Mouse (Mus musculus): ENCODE results near the gene Olfr1442. TPM values are rescaled to one million over a fixed set of nuclear protein-coding genes. Genes with fewer than 3 reads are reported as not detected.
A peak's percentile ranks its signal among the peaks of the same experiment; 100 is the strongest.
"Not testable (repeated sequence)": the region's sequence is repeated elsewhere in the genome, so short reads cannot be mapped to it uniquely, and the experiment has no call there.

Olfr1442 gene
- not detected for total RNA-seq (2021)

DNA sequence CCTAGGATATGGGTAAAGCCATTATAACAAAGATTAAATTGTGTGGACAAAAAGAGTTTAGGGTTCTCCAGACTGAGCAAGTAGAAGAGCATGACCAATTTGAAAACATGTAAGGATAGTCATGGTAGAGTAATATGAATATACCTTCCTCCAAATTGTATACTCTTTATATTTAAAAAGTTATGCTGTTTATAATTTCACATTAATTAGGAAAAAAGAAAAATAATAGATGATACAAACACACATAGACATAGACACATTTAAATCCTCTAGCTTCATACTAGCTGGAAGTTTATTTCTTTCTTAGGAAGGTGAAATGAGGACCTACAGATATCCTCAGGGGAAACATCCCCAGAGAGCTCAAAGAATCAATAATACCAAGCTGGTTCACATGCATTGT, at the start of gene Olfr1442:
Olfr1442 (plus strand) TSS at position 301 of the 400 bp plus-strand sequence.
- no peak for DNase-seq

DNA sequence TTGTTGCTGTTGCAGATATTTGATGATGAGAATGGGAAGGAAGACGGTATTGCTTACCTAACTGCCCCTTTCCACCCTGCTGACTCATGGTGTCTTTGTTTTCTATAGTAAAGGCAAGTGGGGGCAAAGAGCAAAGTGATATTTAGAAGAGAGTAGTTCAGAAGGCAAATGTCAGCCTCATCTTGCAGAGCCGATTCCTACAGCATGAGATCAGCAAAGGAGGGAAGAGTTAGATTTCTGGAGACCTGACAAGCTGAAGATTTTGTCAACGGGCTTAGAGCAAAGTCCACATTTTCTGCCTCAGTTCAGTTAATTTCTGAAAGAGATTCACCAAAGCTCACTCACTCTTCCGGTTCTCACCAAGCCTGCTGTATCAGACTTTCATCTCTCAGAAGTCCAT, 37.1 kb upstream of the Olfr1442 start, which contains the start of gene Glyat:
Glyat (plus strand) TSS at position 133 of the 400 bp plus-strand sequence.
- DNase-seq, result no peak

DNA sequence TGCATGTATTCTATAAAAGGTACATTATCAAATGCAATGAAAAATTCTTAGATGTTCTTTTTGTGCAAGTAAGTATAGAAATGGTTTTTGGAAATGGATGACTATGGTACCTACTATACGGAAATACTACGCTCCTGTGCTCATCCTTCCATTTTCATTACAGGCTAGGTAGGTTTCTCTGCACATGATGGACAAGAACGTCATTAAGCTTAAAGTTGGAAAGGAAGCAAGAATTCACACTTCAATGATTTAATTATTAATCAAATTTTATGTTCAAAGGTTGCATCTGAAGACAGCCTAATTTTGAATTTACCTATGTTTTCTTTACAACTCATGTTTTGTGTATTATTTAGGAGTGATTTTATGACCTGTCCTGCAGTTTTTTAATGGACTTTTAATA, 36.0 kb upstream of the Olfr1442 start:
- no peak for DNase-seq

DNA sequence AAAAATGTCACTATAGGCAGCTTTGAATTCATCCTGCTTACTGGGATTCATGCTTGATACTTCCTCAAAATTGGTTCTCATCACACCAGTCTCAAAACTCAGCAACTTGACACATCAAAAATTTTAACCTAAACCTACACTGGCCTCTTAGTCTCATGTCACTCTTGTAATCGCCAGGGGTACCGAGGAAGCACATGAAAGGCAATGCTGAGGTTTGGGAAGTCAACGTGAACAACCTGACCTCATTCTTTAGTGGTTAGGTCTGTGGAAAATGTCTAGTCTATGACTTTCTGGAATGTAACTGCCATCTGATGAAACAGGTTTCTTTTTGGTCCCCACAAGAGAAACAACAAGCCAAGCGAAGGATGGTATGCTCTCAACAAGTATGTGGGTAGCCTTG, 35.3 kb upstream of the Olfr1442 start:
- DNase-seq, result no peak

DNA sequence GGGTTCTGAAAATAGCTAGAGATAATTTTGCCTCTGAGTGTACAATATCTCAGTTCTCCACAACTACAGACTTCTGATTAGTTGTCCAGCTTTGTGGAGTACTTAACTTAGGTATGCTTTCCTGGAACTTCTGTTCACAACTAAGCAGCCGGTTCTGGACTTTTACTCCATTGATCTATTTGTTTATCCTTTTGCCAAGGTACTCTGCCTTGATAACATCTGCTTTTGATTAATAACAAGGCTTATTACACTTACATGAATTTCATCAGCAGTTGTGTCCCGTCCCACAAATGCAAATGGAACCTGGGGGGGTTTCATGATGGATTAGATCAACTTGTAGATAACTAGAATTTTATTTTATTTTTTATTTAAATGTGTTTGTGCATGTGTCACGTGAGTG, 33.4 kb upstream of the Olfr1442 start:
- DNase-seq, result no peak

DNA sequence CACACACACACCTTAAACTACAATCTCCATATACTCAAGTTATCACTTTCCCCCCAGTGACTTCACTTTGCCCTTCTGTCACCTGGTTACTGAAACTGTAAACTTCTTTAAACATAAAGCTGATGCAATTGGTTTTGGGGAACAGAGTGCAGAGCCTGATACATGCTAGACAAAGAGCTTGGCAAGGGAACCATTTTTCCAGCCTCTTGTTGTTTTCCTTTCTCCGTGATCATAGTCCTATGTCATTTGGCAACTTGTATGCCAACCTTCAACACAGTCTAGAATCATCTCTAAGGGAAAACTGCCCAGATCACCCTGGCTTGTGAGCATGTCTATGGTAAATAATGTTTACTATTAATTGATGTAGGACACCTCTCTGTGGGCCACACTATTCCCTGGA, 32.2 kb upstream of the Olfr1442 start:
- DNase-seq, result no peak

DNA sequence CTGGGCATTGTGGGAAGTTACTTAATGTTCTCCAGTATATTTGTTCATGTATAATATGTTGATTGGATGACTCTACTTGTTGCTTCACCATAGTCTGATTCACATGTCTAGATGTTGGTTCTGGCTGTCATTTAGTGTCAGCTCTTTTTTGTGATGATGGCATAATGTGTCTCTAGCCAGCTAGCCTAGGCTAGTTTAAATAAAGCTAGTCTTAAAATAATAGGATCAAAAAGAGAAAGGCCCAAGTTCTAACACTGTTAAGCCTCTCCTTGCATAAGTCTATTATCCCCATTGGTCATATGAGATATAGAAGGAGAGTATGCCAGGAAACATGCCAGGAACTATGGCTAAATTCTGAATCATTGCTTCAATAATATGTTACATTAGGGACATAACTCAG, 20.7 kb upstream of the Olfr1442 start:
- no peak for DNase-seq

DNA sequence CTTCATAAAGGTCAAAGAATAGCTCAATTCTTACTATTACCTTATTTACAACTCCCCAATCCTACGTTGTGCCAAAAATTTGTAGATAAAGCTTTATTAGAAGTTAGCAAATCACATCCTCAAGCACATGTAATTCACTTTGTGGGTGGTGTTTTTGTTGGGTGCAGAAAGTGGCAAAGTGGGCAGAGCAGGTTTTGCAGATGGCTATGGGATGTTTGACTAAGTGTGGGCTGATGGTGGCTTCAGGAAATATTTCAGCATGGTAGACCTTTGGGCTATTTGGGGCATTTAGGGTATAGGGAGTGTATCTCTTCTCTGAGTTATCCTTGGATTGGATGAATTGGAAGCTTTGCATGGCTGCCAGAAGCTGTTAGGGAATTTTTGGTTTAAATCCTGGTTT, 4.1 kb upstream of the Olfr1442 start:
- DNase-seq, result no peak

DNA sequence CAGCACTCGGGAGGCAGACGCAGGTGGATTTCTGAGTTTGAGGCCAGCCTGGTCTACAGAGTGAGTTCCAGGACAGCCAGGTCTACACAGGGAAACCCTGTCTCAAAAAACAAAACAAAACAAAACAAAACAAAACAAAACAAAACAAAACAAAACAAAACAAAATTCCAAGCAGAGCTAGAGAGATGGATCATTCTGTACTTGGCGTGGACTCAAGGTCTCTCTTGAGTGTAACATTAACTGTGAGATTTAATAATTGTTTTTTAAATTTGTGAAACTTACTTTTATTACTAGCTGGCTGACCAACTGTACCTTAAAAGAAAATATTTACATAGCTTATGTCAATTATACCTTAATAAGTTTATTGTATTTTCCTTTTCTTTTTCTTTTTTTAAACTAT, 1.6 kb upstream of the Olfr1442 start:
- not testable (repeated sequence) for DNase-seq

DNA sequence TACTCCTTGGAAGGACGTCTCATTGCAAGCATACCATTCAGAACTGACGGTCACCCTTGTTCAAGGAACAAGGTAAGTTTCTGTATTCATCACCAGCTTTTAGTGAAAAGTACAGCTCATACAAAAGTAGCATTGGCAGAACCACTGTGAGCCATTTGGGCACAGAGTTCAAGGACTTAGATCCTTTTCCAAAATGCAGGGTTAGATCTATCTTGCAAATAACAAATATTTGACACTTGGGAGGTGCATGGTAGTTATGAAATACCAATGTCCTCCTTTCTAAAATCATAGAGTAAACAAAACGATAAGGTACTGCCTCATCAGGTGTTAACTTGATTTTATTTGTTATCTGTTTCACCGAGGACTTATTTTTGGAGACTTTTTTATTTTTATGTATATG, 812 bp downstream of the Olfr1442 start:
- no peak for DNase-seq

DNA sequence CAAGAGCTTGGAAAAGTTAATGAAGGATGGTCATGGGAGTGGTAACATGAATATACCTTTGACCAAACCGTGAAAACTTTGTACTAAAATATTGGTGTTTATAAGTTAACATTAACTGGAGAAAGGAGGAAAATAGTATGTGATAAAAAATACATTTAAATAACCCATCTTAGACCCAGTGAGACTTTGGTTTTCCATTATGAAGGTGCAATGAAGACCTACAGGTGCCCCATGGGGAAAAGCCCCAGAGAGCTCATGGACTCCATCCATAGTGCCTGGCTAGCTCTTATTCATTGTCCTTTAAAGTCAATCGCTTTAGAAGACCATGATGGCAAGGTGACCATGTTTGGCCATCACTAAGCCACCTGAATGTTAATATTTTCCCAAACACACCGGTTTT, 7.6 kb downstream of the Olfr1442 start, which contains the start of gene Olfr1443:
Olfr1443 (plus strand) TSS at position 301 of the 400 bp plus-strand sequence.
- DNase-seq, result no peak

DNA sequence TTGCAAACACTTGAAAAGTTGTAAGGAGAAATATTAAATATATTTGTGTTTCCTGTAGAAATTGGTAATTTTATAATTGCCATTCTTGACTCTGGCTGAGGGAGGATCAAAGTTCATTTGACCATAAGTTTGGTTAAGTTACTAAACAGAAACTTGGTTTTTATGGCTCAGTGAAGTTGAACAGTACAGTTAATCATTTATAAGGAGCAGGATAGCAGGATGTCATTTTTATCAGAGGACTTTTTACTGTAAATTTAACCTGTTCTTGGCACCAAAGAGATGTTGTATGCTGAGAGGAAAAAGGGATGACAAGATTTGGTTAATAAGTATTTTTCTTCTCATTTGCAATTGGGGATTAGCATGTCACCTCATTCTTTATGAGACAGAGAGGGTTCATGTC, 14.4 kb downstream of the Olfr1442 start:
- DNase-seq, result no peak

DNA sequence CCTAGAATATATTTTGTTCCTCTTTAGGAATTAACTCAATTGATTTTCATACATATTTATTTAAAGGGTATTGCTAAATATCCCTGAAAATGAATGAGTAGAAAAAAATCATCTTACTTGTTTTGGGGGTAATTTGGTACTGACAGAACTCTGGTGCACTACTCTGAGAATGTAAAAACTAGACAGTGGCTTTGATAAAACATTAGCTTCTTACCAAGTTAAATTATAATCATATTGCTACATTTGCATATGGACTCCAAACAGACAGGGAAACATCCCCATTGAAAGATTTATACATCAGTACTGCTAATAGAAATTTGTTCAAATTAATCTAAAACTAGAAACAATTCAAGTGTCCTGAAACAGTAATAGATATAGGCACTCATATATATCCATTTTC, 15.0 kb downstream of the Olfr1442 start:
- DNase-seq, result no peak

DNA sequence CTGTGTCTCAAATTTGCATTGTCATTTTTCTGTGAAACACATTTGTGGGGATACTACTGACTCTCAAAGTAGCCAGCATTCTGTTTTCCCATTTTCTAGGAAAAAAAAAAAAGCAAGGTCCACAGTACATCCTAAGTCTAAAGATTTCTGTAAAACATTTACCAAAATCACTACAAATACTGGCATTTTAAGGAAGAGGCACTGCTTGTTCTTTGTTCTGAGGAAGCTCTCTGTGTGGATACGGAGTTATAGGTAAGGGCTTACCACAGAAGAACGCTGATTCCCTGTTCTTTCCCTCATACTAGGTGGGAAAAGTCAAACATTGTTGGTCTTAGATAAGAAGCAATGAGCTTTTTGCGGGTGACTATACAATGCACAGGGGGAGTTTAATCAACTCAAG, 25.4 kb downstream of the Olfr1442 start, which contains the start of gene Keg1:
Keg1 (plus strand) TSS at position 197 of the 400 bp plus-strand sequence.
- DNase-seq, result no peak

DNA sequence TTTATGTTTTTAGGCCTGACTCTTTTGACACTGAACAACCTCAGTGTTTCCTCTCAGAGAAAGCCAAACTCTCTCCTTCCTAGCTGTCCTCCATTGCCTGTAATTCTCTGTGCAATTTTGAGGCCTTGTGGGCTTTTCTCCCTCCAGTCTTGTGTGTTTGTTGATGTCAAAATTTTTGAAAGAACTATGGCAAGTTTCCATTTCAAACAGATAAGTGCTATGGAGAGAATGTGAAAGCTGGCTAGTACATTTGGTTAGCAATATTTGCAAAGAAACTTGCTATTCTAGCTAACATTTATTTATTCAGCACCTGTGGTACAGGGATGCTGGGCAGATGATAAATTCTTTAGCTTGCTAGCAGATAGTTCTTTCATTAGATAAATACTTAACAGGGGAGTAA, 26.0 kb downstream of the Olfr1442 start:
- DNase-seq, result no peak

DNA sequence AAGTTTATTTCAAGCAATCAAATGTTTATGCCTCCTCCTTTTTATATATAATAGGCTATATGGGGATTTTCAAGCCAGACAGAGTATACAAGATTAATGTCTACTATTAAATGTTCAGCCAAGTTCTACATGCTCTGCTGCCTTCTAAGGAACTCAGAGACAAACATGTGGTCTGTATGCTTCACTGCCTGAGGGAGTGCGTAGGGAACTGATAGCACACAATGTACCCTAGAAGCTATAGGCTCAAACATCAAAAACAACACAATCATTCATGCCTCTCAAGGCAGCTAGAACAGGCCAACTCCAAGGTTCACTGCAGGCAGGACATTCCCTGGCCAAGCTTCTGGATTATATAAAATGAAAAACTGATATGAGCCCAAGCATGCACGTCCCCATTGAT, 38.2 kb downstream of the Olfr1442 start:
- DNase-seq, result no peak

DNA sequence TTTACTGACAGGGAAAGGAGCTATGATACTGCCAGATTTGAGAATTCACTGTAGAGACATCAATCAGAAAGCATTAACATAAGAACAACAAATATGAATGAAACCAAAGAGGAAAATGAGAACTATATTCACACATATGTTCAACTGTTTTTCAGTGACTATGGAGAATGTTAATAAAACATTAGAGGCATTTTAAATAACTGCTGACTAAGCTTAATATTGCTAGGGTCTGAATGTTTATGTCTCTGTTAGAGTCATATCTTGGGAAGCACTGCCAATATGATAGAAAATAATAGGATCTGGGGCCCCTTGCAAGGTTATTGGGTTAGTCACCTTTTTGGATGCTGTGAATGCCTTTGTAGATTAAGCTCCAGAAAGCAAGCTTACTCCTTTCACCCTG, 38.7 kb downstream of the Olfr1442 start:
- no peak for DNase-seq

DNA sequence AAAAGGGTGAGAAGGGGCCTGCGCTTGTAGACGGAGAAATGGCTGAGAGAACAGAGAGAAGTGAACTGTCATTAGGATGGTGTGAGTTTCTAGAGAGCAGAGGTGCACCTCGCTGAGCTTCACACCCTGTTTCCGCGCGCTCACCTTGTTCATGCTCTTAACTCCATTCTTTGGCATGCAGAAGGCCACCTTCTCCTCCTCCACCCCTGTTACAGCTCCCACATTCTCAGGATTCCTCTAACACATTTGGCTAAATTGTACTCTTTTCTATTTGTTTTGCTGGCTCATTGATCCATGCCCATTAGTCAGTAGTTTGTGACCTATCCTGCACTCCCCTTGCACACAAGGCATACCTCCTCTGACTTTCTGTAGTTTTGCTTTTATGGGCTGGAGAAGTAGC, 49.0 kb downstream of the Olfr1442 start:
- DNase-seq, result no peak

DNA sequence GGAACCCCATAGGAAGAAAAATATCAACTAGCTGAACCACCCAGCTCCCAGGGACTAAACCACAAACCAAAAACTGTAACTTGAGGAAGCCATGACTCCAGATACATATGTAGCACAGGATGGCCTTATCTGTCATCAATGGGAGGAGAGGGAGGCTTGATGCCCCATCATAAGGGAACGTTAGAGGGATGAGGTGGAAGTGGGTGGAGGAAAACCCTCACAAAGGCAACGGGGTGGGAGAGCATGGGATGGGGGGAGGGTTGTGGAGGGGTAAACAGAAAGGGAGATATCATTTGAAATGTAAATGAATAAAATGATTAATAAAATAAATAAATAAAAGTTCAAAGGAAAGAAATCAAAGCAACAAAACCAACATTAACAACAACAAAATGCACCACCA, 50.2 kb downstream of the Olfr1442 start:
- no peak for DNase-seq

DNA sequence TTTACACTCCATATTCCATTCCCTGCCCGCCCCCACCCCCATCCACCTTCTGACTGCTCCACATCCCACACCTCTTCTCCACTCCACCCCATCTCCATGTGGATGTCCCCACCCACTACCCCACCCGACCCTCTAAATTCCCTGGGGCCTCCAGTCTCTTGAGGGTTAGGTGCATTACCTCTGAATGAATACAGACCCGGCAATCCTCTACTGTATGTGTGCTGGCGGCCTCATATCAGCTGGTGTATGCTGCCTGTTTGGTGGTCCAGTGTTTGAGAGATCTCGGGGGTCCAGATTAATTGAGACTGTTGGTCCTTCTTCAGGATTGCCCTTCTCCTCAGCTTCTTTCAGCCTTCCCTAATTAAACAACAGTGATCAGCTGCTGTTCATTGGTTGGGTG, 50.7 kb downstream of the Olfr1442 start:
- DNase-seq, result not testable (repeated sequence)

DNA sequence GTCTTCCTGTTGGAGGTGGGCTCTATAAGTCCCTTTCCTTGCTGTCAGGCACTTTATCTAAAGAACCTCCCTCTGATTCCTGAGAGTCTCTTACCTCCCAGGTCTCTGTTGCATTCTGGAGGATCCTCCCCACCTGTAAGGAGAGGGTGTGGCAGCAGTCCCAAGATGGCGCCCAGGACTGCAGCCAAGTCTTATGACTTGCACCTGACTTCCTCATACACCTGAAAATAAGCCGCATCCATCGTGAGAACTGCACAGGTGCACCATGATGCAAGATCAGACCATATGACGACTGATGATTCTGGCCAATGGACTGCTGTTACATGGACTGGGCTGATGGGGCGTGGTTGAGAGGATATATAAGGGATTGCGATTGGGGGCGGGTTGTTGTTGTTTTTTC, 51.4 kb downstream of the Olfr1442 start:
- not testable (repeated sequence) for DNase-seq

DNA sequence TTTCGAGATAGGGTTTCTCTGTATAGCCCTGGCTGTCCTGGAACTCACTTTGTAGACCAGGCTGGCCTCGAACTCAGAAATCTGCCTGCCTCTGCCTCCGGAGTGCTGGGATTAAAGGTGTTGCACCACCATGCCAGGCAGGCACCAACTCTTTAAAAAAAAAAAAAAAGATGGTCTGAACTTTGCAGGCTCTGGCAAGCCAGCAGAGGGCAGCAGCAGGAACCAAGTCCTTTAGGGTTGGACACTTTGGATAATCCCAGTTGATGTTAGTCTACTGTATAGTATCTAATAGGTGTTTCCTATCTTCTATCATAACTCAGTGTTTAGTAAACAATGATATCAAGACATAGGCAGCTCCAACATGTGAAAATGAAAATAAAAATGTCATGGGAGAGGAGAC, 52.1 kb downstream of the Olfr1442 start:
- DNase-seq, result peak; percentile 61

DNA sequence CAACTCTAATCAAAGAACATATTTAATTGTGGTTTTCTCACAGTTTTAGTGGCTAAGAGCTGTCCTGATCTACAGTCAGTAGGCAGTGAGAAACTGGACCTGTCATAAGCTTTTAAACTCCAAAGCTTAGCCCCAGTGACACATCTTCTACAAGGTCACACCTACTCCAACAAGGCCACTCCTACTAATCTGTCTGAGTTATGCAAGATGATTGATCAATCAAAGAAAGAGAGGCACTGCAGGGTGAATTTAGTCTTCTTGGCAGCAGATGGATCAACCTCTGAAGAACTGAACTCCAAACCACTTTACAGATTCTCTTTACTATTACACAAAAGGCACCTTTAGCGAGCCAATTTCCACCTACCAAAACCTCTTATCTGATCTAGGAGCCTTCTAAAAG, 55.6 kb downstream of the Olfr1442 start:
- DNase-seq, result no peak
